29 mouse cellular contexts compared by ENCODE assay signal in the genomic region with DNA sequence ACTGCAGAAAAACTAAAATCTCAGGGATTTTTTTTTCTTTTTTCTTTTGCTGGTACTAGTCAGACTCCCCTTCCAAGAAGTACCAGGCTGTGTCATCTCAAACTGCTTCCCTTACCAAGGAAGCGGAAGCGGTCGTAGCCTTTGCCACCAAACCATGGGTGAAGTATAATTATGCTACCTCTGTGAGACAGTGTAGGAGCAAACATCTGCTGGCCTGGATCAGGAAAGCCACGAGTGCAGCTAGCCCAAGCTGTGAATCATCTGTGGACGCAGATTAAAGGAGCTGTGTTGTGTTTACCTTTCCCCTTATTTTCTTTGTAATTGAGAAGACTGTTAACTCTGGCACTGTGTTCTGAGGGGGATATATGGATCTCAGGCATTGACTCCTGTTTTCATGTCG.
A peak's percentile ranks its signal among the peaks of the same experiment; 100 is the strongest.
DNase-seq lines count a peak whose midpoint lies in the region; ATAC-seq and TF ChIP-seq lines count a peak whose summit lies in the region.
"Had no signal": no experiment of that assay in that cellular context is flagged by ENCODE, and none has a peak within 500 bp of the region (broad histone marks: within the 10 kb centered on the region; RNA-seq: fewer than 3 reads in every experiment).

No protein-coding gene starts in this region.

- no peaks in the 10 kb centered on the region for H3K4me1 ChIP-seq in kidney, embryonic 14.5 days (ENCODE audit: control insufficient read depth, insufficient read depth, low read length)
- H3K4me1 ChIP-seq in neural tube, embryonic 15.5 days, result no peaks in the 10 kb centered on the region
- H3K4me1 ChIP-seq: forebrain, embryonic 10.5 days; forebrain, embryonic 13.5 days; heart, embryonic 15.5 days had no signal

- no peak for DNase-seq in kidney, postnatal 10 days
- DNase-seq in neural tube, embryonic 10.5 days (ENCODE audit: extremely low spot score, low spot score), result peak; percentile 10
- DNase-seq in adrenal gland, postnatal 4 days (ENCODE audit: low spot score in 2 of 2), result no peak
- DNase-seq in frontal cortex, postnatal 25 days (ENCODE audit: low spot score in 2 of 2), result no peak
- DNase-seq: adrenal gland, adult 2 months; adrenal gland, postnatal 14 days; B cell, adult 2 months; cerebellum, adult 18-20 months; cerebellum, adult 9-10 months; cerebellum, postnatal 14 days; gastrocnemius, adult 2 months; gastrocnemius, postnatal 14 days; heart, adult 18-20 months; heart, postnatal 10 days; heart, postnatal 36 days had no signal

- H3K79me3 ChIP-seq in C2C12 (ENCODE audit: low read depth), result no peaks in the 10 kb centered on the region

- H3K4me3 ChIP-seq in kidney, embryonic 14.5 days (ENCODE audit: low read length), result no peak overlapping the region
- no peak overlapping the region for H3K4me3 ChIP-seq in neural tube, embryonic 15.5 days (replicated peaks)
- no peak overlapping the region for H3K4me3 ChIP-seq in C2C12 (ENCODE audit: insufficient read depth, poor library complexity, severe bottlenecking)
- H3K4me3 ChIP-seq: embryonic facial prominence, embryonic 13.5 days; forebrain, embryonic 10.5 days; forebrain, embryonic 13.5 days; gastrocnemius, adult 2 months; heart, embryonic 12.5 days; heart, embryonic 15.5 days had no signal

- H3K27me3 ChIP-seq in kidney, embryonic 14.5 days (ENCODE audit: control insufficient read depth, insufficient read depth, low read length), result no peaks in the 10 kb centered on the region
- H3K27me3 ChIP-seq in neural tube, embryonic 15.5 days (replicated peaks), result no peaks in the 10 kb centered on the region
- no peaks in the 10 kb centered on the region for H3K27me3 ChIP-seq in C2C12 (ENCODE audit: control insufficient read depth, insufficient read depth, insufficient read length)
- H3K27me3 ChIP-seq: embryonic facial prominence, embryonic 13.5 days; forebrain, embryonic 13.5 days; heart, embryonic 12.5 days; heart, embryonic 15.5 days had no signal

- no peak overlapping the region for H3K9ac ChIP-seq in kidney, embryonic 14.5 days (ENCODE audit: low read depth, low read length)
- H3K9ac ChIP-seq in neural tube, embryonic 15.5 days (replicated peaks), result no peak overlapping the region
- H3K9ac ChIP-seq: embryonic facial prominence, embryonic 13.5 days; forebrain, embryonic 13.5 days; heart, embryonic 12.5 days; heart, embryonic 15.5 days; hindbrain, embryonic 14.5 days had no signal

- no peak overlapping the region for H3ac ChIP-seq in C2C12 (ENCODE audit: control insufficient read depth, insufficient read length, low read depth)

- H3K79me2 ChIP-seq in C2C12 (ENCODE audit: control insufficient read depth, insufficient read depth), result no peaks in the 10 kb centered on the region

- no peak for TF ChIP-seq CTCF in C2C12 (IDR thresholded peaks at IDR 0.05; ENCODE audit: control insufficient read depth, insufficient read depth, insufficient read length)

- H3K36me3 ChIP-seq in kidney, embryonic 14.5 days (ENCODE audit: control insufficient read depth, insufficient read depth, low read length), result no peaks in the 10 kb centered on the region
- no peaks in the 10 kb centered on the region for H3K36me3 ChIP-seq in neural tube, embryonic 15.5 days
- H3K36me3 ChIP-seq in C2C12 (ENCODE audit: control insufficient read depth, insufficient read depth), result no peaks in the 10 kb centered on the region
- H3K36me3 ChIP-seq: embryonic facial prominence, embryonic 13.5 days; forebrain, embryonic 10.5 days; heart, embryonic 12.5 days; heart, embryonic 15.5 days had no signal

- no peaks in the 10 kb centered on the region for H3K9me3 ChIP-seq in kidney, embryonic 14.5 days (ENCODE audit: control insufficient read depth, low read length)
- no peaks in the 10 kb centered on the region for H3K9me3 ChIP-seq in neural tube, embryonic 15.5 days (replicated peaks)
- H3K9me3 ChIP-seq: embryonic facial prominence, embryonic 13.5 days; forebrain, embryonic 10.5 days; forebrain, embryonic 13.5 days; heart, embryonic 12.5 days; heart, embryonic 15.5 days had no signal

- 26% methylated on average over 6 of the region's 6 CpGs for WGBS in kidney, embryonic 14.5 days
- 80% methylated on average over 6 of the region's 6 CpGs for WGBS in neural tube, embryonic 15.5 days

- peak; percentile 73; the same call in 1 of the 2 replicates for ATAC-seq in kidney, embryonic 14.5 days (ENCODE audit: low FRiP score, low TSS enrichment)
- ATAC-seq in neural tube, embryonic 15.5 days (ENCODE audit: low FRiP score), result no peak
- ATAC-seq: CD4-positive, CD25-positive, alpha-beta regulatory T cell, adult 4 months; forebrain, embryonic 13.5 days; forebrain, embryonic 16.5 days; hindbrain, postnatal 0 days; inflammation-experienced regulatory T-cells, adult 6 months; intestine, embryonic 16.5 days had no signal

- H3K4me2 ChIP-seq in kidney, embryonic 14.5 days (replicated peaks; ENCODE audit: low read depth, low read length), result no peak overlapping the region
- no peak overlapping the region for H3K4me2 ChIP-seq in neural tube, embryonic 15.5 days
- H3K4me2 ChIP-seq: embryonic facial prominence, embryonic 13.5 days; forebrain, embryonic 13.5 days; heart, embryonic 12.5 days; heart, embryonic 15.5 days; hindbrain, embryonic 14.5 days had no signal

- no peak overlapping the region for H3K27ac ChIP-seq in kidney, embryonic 14.5 days (ENCODE audit: low read depth, low read length)
- H3K27ac ChIP-seq in neural tube, embryonic 15.5 days (replicated peaks), result no peak overlapping the region
- H3K27ac ChIP-seq: embryonic facial prominence, embryonic 13.5 days; forebrain, embryonic 10.5 days; forebrain, embryonic 13.5 days; gastrocnemius, adult 2 months; heart, embryonic 15.5 days; hindbrain, embryonic 14.5 days; hindbrain, postnatal 0 days had no signal

TF ChIP-seq in C2C12, 6 proteins besides CTCF, POLR2A, EP300 and RAD21:
- TF ChIP-seq CEBPB (IDR thresholded peaks at IDR 0.05; ENCODE audit: low read depth), result no peak
- TF ChIP-seq MYOG (IDR thresholded peaks at IDR 0.05; ENCODE audit: control insufficient read depth, extremely low read depth, insufficient read length), result no peak
- TF ChIP-seq MYOD1 (IDR thresholded peaks at IDR 0.05; ENCODE audit: control insufficient read depth, insufficient read length, low read depth), result peak; percentile 87
TF ChIP-seq in C2C12: peak in this region for 1.
